Mouse (Mus musculus) layer of hippocampus, postnatal 25 days (tissue): Measurements from ENCODE around the gene Ddc. TPM values are rescaled to one million over a fixed set of nuclear protein-coding genes. Genes with fewer than 3 reads are reported as not detected.

Source experiments
- total RNA-seq, 2 experiments: library from RNA; stranded (reverse); gene quantifications; 2 replicates each; pipeline ENCODE4 v1.2.3; 2021

The Ddc gene
- total RNA-seq, 2 experiments from 2014 or later = 11.8 to 12.2 TPM

Other genes starting within 250 kb of the Ddc start
- 1 to 10 TPM; 2.4 to 3.2 TPM for gene Ikzf1, start 213.1 kb downstream of the Ddc start, total RNA-seq
- 1 to 10 TPM; 1.1 to 2.6 TPM for gene Fignl1, start 89.2 kb downstream of the Ddc start, total RNA-seq
- 10 to 100 TPM; 21.6 to 22.0 TPM for gene Grb10, start 140.5 kb upstream of the Ddc start, total RNA-seq